Mouse (Mus musculus): ENCODE data around the gene Shc1. TPM values are rescaled to one million over a fixed set of nuclear protein-coding genes. Genes with fewer than 3 reads are reported as not detected.
A peak's percentile ranks its signal among the peaks of the same experiment; 100 is the strongest.

The Shc1 gene
- polyA plus RNA-seq (2015; fragmentation: Nextera tagmentation; extraction: Ambion mirVana) = 14.4 and 17.2 TPM in 2 replicates

DNA sequence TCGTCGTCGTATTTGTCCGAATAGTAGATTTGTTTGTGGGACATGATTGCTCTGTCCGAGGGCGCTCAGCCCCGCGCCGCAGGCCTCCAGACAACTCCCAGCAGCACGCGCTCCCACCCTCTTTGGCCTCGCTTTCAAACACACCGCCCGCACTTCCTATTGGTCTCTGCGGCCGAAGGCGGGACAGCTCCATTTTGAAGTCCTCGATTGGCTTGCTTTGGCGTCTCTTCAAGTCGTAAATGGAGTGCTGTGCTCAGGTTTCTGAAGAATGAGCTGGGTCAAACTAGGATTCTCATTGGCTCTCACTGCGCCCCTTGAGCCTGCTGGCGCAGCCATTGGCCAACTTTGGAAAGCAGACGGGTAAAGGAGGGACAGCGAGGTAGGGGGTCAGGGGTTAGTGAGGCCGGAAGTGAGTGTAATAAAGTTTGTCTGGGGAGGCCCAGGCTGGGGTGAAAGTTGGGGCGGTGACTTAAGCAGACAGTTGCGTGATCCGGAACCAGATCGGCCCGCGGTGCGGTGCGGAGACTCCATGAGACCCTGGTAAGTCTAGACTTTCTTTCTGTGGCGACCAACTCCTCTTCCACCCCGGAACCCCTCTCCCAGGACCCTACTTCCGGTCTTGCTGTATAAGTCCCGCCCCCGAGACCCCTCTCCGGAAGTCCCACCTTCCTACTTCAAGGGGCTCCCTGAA is at the start of gene Shc1, which contains the start of gene Cks1b:
Gene Shc1 (plus strand): TSS at position 274 of the 691 bp plus-strand sequence.
Gene Cks1b (minus strand): TSS at position 214 of the 691 bp plus-strand sequence.
- no peaks in the 10 kb centered on the region for H3K9me3 ChIP-seq (ENCODE audit: control insufficient read depth, low read length)
- peak within 1 kb of the TSS; percentile 57 for H3K9ac ChIP-seq (replicated peaks; ENCODE audit: low read depth, low read length)
- under 1% methylated on average over 30 of the region's 39 CpGs for WGBS
- H3K4me2 ChIP-seq (ENCODE audit: low read length) = peak within 1 kb of the TSS; percentile 91
- peaks cover 9% of the 10 kb centered on the region; the same call in 1 of the 2 replicates for H3K36me3 ChIP-seq (ENCODE audit: control insufficient read depth, insufficient read depth)
- peak; percentile 94 for ATAC-seq
- H3K27ac ChIP-seq (ENCODE audit: low read length) = peak within 1 kb of the TSS; percentile 74
- H3K4me1 ChIP-seq (replicated peaks; ENCODE audit: control insufficient read depth, insufficient read depth, low read length) = peaks cover 34% of the 10 kb centered on the region
- no peaks in the 10 kb centered on the region for H3K27me3 ChIP-seq (replicated peaks; ENCODE audit: control insufficient read depth, insufficient read depth, low read length)
- H3K4me3 ChIP-seq (replicated peaks; ENCODE audit: low read length) = peak within 1 kb of the TSS; percentile 75

- H3K4me2 ChIP-seq (ENCODE audit: low read length) = no peak overlapping the region
- H3K27ac ChIP-seq (ENCODE audit: low read length) = no peak overlapping the region
- no peak for ATAC-seq
- no peaks in the 10 kb centered on the region for H3K27me3 ChIP-seq (replicated peaks; ENCODE audit: control insufficient read depth, insufficient read depth, low read length)
- 38% methylated on average over 5 of the region's 5 CpGs for WGBS
- H3K4me1 ChIP-seq (replicated peaks; ENCODE audit: control insufficient read depth, insufficient read depth, low read length) = peaks cover 8% of the 10 kb centered on the region
- H3K9ac ChIP-seq (replicated peaks; ENCODE audit: low read depth, low read length) = no peak overlapping the region
- no peak overlapping the region for H3K4me3 ChIP-seq (replicated peaks; ENCODE audit: low read length)
- no peaks in the 10 kb centered on the region for H3K9me3 ChIP-seq (ENCODE audit: control insufficient read depth, low read length)
- H3K36me3 ChIP-seq (ENCODE audit: control insufficient read depth, insufficient read depth) = no peaks in the 10 kb centered on the region
These were observed 44.5 kb upstream of the Shc1 start for GRCm38 (mm10) chr3:89373581-89374231.

DNA sequence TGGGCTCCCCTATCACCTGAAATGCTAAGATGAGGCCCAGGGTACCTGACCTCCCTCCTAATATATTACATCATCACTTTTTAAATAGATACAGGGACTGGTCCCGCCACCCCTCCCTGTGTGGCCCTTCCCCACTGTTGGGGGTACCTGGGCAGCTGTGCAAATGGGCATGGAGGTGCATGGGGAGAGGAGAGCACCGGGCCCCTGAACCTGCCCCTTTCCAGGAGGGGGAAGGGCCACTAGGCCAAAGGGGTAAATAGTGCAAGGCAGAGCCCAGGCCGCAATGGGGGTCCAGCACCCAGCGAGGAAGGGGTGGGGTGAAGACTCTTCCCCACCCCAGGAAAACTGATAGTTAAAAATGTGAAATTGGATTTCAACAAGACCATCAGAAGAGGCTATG is 40.4 kb upstream of the Shc1 start:
- H3K4me1 ChIP-seq (replicated peaks; ENCODE audit: control insufficient read depth, insufficient read depth, low read length) = peaks cover 12% of the 10 kb centered on the region
- ATAC-seq = no peak; the same call in 1 of the 2 replicates
- H3K27ac ChIP-seq (ENCODE audit: low read length) = no peak overlapping the region
- WGBS = 74% methylated on average over 4 of the region's 4 CpGs
- peak overlapping the region; percentile 86 for H3K9ac ChIP-seq (replicated peaks; ENCODE audit: low read depth, low read length)
- H3K9me3 ChIP-seq (ENCODE audit: control insufficient read depth, low read length) = no peaks in the 10 kb centered on the region
- H3K4me2 ChIP-seq (ENCODE audit: low read length) = peak overlapping the region; percentile 92
- no peak overlapping the region; the same call in 1 of the 2 replicates for H3K4me3 ChIP-seq (replicated peaks; ENCODE audit: low read length)
- H3K27me3 ChIP-seq (replicated peaks; ENCODE audit: control insufficient read depth, insufficient read depth, low read length) = no peaks in the 10 kb centered on the region
- no peaks in the 10 kb centered on the region for H3K36me3 ChIP-seq (ENCODE audit: control insufficient read depth, insufficient read depth)

DNA sequence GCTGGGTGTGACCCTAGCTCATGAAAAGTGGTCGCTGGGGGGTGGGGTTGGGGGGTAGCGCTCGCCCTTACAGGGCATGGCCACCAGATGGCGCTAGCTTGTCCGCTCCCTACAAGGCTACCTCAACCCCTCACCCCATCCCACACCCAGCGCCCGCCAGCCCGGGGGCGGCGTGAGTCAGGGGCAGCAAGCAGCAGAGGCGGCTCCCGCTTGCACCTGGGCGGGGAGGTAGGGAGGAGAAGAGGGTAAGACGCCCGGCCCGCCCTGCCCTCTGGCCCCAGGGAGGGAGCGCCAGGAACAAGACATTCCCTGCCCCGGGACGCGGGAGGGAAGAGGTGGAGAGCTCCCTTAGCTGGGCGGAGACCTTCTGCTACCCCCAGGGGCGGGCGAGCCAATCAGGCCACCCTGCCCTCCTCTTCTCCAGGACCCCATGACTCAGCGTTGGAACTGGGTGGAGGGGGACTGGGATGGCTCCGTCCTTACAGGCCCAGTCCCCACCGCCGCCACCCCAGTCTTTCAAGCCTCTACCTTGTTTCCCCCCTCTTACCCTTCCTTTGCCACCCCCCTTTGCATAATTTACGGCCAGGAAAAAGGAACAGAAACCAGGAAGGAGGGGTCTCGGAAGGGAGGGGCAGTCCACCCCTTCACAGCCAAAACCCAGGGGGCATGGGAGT is 39.7 kb upstream of the Shc1 start:
- no peaks in the 10 kb centered on the region for H3K9me3 ChIP-seq (ENCODE audit: control insufficient read depth, low read length)
- peak overlapping the region; percentile 92 for H3K4me2 ChIP-seq (ENCODE audit: low read length)
- H3K27ac ChIP-seq (ENCODE audit: low read length) = no peak overlapping the region
- peak overlapping the region; percentile 86 for H3K9ac ChIP-seq (replicated peaks; ENCODE audit: low read depth, low read length)
- peak; percentile 88 for ATAC-seq
- peaks cover 12% of the 10 kb centered on the region for H3K4me1 ChIP-seq (replicated peaks; ENCODE audit: control insufficient read depth, insufficient read depth, low read length)
- H3K36me3 ChIP-seq (ENCODE audit: control insufficient read depth, insufficient read depth) = no peaks in the 10 kb centered on the region
- under 1% methylated on average over 27 of the region's 29 CpGs for WGBS
- no peaks in the 10 kb centered on the region for H3K27me3 ChIP-seq (replicated peaks; ENCODE audit: control insufficient read depth, insufficient read depth, low read length)
- H3K4me3 ChIP-seq (replicated peaks; ENCODE audit: low read length) = peak overlapping the region; percentile 63

DNA sequence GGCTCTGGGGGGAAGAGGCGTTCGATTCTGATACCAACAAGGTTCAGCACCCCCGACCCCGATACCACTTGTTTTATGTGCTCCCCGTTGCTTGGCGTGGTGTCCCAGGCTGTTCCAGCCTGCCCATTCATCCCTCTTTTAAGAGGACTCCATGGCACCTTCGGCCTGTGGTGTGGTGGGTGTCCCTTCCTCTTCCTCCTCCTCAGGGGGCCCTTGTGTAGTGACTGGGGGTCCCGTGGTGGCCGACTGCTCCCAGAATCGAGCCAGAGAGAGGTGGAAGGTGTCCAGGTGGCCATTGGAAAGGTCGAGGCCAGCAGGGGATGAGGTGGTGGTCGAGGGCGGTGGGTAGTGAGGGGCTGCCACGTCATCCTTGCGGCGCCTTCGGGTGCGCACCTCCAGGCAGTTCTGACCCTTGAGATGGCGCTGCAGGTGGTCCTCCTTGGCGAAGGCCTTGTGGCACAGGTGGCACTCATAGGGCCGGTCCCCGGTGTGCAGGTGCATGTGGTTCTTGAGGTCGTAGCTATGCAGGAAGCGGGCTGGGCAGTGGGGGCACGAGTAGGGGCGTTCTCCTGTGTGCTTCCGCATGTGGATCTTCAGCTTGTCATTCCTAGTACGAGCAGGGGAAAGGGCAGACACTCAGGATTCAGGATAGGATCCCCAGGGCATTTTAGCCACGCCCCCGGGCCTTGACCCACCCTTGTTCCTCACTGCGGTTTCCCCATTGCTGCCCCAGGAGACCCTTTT is 38.7 kb upstream of the Shc1 start:
- Histone ChIP-seq H3K27me3 (replicated peaks; ENCODE audit: control insufficient read depth, insufficient read depth, low read length) (no peaks in the 10 kb centered on the region), H3K9me3 (ENCODE audit: control insufficient read depth, low read length) (no peaks in the 10 kb centered on the region), H3K36me3 (ENCODE audit: control insufficient read depth, insufficient read depth) (no peaks in the 10 kb centered on the region), H3K9ac (replicated peaks; ENCODE audit: low read depth, low read length) (no peak overlapping the region), H3K4me1 (replicated peaks; ENCODE audit: control insufficient read depth, insufficient read depth, low read length) (peaks cover 12% of the 10 kb centered on the region), H3K4me2 (ENCODE audit: low read length) (no peak overlapping the region; the same call in 1 of the 2 replicates), H3K27ac (ENCODE audit: low read length) (no peak overlapping the region), H3K4me3 (replicated peaks; ENCODE audit: low read length) (no peak overlapping the region)
- 88% methylated on average over 31 of the region's 31 CpGs for WGBS
- no peak for ATAC-seq

GRCm38 (mm10) chr3:89380291-89380690 is 38.0 kb upstream of the Shc1 start:
- ATAC-seq = no peak
- no peak overlapping the region for H3K4me3 ChIP-seq (replicated peaks; ENCODE audit: low read length)
- no peaks in the 10 kb centered on the region for H3K9me3 ChIP-seq (ENCODE audit: control insufficient read depth, low read length)
- H3K27me3 ChIP-seq (replicated peaks; ENCODE audit: control insufficient read depth, insufficient read depth, low read length) = no peaks in the 10 kb centered on the region
- H3K4me2 ChIP-seq (ENCODE audit: low read length) = no peak overlapping the region
- WGBS = 92% methylated on average over 14 of the region's 14 CpGs
- peaks cover 12% of the 10 kb centered on the region for H3K4me1 ChIP-seq (replicated peaks; ENCODE audit: control insufficient read depth, insufficient read depth, low read length)
- no peak overlapping the region for H3K27ac ChIP-seq (ENCODE audit: low read length)
- H3K9ac ChIP-seq (replicated peaks; ENCODE audit: low read depth, low read length) = no peak overlapping the region
- H3K36me3 ChIP-seq (ENCODE audit: control insufficient read depth, insufficient read depth) = no peaks in the 10 kb centered on the region

GRCm38 (mm10) chr3:89380711-89381110 is 37.5 kb upstream of the Shc1 start:
- H3K9ac ChIP-seq (replicated peaks; ENCODE audit: low read depth, low read length) = no peak overlapping the region
- no peak overlapping the region for H3K4me3 ChIP-seq (replicated peaks; ENCODE audit: low read length)
- H3K27me3 ChIP-seq (replicated peaks; ENCODE audit: control insufficient read depth, insufficient read depth, low read length) = no peaks in the 10 kb centered on the region
- H3K36me3 ChIP-seq (ENCODE audit: control insufficient read depth, insufficient read depth) = no peaks in the 10 kb centered on the region
- H3K4me2 ChIP-seq (ENCODE audit: low read length) = no peak overlapping the region
- H3K27ac ChIP-seq (ENCODE audit: low read length) = no peak overlapping the region
- no peaks in the 10 kb centered on the region for H3K9me3 ChIP-seq (ENCODE audit: control insufficient read depth, low read length)
- ATAC-seq = no peak
- WGBS = 95% methylated on average over 18 of the region's 18 CpGs
- peaks cover 12% of the 10 kb centered on the region for H3K4me1 ChIP-seq (replicated peaks; ENCODE audit: control insufficient read depth, insufficient read depth, low read length)

GRCm38 (mm10) chr3:89381233-89381632 is 37.0 kb upstream of the Shc1 start:
- Histone ChIP-seq H3K4me2 (ENCODE audit: low read length) (no peak overlapping the region), H3K27ac (ENCODE audit: low read length) (no peak overlapping the region), H3K4me1 (replicated peaks; ENCODE audit: control insufficient read depth, insufficient read depth, low read length) (peaks cover 12% of the 10 kb centered on the region), H3K4me3 (replicated peaks; ENCODE audit: low read length) (no peak overlapping the region), H3K9ac (replicated peaks; ENCODE audit: low read depth, low read length) (no peak overlapping the region), H3K9me3 (ENCODE audit: control insufficient read depth, low read length) (no peaks in the 10 kb centered on the region), H3K36me3 (ENCODE audit: control insufficient read depth, insufficient read depth) (no peaks in the 10 kb centered on the region), H3K27me3 (replicated peaks; ENCODE audit: control insufficient read depth, insufficient read depth, low read length) (no peaks in the 10 kb centered on the region)
- 91% methylated on average over 11 of the region's 11 CpGs for WGBS
- ATAC-seq = no peak
